Mouse (Mus musculus): ENCODE data around the gene Fam222a.

The Fam222a gene

DNA sequence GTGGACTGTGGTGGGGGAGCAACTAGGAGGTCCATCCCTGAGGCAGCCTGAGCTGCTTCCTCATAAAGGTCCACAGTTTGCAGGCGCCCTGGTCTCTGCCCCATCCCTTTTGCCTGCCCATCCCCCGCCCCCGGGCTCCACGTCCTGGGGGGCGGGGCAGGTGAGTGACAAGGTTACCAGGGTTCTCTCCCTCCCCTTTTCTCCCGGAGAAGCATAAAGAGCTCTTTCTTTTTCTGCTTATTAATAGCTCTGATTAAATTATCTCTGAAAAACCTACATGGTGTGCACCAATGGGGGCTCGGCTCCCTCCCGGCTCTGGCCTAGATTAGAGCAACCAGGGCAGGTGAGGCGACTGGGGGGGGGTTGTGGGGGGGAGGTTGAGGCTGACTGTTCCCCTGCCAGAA lies 7.3 kb upstream of the Fam222a start:
- no peak for DNase-seq

GRCm38 (mm10) chr5:114560965-114561364 lies 6.9 kb upstream of the Fam222a start:
- no peak for DNase-seq

GRCm38 (mm10) chr5:114563994-114564393 lies 3.8 kb upstream of the Fam222a start:
- no peak for DNase-seq

GRCm38 (mm10) chr5:114565305-114565704 lies 2.5 kb upstream of the Fam222a start:
- DNase-seq, result no peak

GRCm38 (mm10) chr5:114565751-114566150 lies 2.1 kb upstream of the Fam222a start:
- DNase-seq, result no peak

DNA sequence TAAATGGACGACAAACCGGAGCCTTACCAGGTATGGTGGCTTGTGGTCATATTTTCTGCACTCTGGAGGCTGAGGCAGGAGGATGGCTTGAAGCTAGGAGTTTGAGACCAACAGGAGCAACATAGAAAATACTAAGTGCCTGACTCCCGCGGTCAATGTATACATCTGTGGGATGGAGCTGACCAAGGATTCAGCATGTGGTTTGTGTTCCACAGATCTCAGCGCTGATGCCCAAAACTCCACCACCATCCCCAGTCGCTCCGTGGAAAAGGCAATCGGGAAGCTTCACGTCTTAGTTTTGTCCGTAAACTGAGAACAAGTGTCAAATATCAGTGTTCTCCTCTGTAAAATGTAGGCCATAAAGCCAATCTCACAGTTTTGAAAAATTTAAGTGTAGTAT lies 1.4 kb upstream of the Fam222a start:
- no peak for DNase-seq

DNA sequence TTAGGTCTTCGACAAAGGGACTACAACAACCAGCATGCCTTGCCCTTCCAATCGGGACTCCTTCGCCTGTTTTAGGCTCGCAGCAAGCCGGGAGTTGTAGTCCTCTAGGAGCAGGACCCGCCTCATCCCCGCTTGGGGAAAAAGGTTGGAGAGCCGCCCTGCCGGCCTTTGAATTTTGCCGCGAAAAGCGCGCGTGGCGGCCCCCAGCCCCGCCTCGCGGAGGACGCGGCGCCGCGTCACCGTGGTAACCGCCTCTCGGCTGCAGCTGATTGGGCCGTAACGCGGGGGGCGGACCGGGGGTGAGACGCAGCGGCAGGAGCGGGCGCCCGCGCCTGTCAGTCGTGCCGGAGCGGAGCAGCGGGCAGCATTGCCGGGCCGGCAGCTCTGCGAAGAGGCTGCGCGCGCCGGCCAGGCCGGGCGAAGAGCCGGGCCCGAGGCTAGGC lies 720 bp upstream of the Fam222a start:
- peak; percentile 96 for DNase-seq

DNA sequence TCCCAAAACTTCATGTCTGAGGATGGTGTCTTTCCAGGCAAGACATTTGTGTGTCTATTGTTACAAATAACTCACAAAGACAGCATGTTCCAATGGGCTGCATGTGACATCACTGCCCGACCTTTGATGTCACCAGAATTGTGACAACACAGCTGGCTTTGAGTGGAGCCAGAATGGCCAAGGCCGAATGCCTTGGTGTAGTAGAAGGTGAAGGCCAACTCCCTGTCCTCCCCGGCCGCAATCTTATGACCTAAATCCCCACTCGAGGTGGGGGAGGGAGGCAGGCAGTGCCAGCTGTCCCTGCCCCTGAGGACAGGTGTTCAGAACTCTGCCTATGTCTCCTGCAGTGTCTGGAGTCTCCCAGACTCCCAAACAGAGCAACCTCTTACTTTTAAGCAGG lies 1.0 kb downstream of the Fam222a start:
- DNase-seq, result no peak

GRCm38 (mm10) chr5:114569918-114570670 lies 2.3 kb downstream of the Fam222a start:
- DNase-seq, result peak; percentile 78

- DNase-seq, result no peak
Observed at GRCm38 (mm10) chr5:114570791-114571450, 3.1 kb downstream of the Fam222a start.

GRCm38 (mm10) chr5:114571451-114572030 lies 3.7 kb downstream of the Fam222a start:
- DNase-seq, result peak; percentile 46

GRCm38 (mm10) chr5:114572997-114573396 lies 5.2 kb downstream of the Fam222a start:
- DNase-seq, result no peak

- DNase-seq, result no peak
Observed at GRCm38 (mm10) chr5:114573920-114574628, 6.3 kb downstream of the Fam222a start.

GRCm38 (mm10) chr5:114575010-114575409 lies 7.2 kb downstream of the Fam222a start:
- no peak for DNase-seq

GRCm38 (mm10) chr5:114575530-114575929 lies 7.7 kb downstream of the Fam222a start:
- no peak for DNase-seq

DNA sequence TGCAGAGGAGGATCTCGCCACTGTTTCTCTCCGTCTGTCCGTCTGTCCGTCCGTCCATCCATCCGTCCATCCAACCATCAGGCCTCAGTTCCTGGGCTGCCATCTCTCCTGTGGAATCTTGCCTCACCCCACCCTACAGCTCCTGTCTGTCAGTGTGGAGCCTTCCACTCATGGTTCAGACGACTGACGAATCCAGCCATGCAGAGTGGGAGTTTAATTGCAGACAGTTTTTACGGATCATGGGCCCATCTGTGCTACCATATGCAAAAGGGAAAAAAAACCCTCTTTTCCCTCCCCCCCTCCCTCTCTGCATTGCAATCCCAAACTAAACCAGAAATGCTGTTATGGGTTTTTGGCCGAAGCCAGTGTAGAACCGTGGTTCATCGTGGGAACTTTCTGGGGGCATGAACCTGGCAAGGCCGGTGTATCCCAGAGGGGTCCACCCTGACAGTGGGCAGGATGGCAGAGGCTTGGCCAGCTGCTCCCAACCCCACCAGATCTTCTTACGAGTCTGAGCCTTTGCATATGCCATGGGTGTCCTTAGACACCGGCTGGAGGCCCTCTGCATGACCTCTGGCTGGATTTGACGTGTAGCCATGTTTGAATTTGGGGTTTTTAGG lies 8.3 kb downstream of the Fam222a start:
- DNase-seq, result no peak

- DNase-seq, result no peak
Observed at GRCm38 (mm10) chr5:114578361-114578760, 10.5 kb downstream of the Fam222a start.

DNA sequence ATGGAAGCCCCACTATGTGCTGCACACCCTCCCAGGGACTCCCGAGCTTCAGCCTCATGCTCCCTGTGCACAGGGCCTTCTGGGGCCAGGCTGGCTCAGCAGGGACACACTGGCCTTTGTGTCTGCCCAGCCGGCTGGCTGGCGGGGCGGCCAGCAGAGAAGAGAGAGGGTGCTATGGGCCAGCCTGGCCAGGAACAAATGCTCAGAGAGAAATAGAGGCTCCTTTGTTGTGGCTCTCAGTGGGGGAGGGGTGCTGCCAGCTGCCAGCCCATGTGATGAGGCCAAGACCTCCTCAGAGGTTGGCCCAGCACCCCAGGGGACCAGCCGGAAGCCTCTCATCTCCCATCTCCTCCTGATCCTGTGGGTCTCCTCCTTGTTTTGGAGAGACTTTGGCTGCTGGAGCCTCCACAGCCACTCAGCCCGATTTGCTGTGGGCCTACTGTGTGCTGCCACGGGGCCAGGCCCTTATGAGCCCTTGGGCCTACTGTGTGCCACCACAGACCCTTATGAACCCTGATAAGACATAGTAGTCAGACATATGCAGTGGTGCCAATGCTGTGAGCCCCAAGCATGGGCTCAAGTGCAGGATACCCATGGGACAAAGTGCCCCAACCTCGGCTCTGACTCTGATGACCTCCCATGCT lies 12.0 kb downstream of the Fam222a start:
- DNase-seq, result peak; percentile 39

DNA sequence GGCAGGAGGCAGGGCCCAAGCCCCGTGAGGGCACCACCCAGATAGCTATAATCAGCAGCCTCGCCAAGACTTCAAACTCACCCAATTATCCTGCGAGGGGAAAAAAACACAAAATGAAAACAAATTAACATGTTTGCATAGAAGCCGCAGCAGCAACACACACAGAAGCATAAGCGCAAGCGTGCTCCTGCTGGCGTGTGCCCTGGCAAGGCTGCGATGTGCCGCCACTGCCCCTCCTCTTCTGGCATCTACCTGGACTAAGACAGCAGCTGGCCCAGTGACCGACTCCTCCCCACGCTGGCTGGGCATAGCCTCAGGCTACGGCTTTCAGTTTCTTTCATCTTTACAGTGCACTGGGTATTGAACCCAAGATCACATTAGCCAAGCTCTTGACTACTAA lies 13.7 kb downstream of the Fam222a start:
- DNase-seq, result no peak

DNA sequence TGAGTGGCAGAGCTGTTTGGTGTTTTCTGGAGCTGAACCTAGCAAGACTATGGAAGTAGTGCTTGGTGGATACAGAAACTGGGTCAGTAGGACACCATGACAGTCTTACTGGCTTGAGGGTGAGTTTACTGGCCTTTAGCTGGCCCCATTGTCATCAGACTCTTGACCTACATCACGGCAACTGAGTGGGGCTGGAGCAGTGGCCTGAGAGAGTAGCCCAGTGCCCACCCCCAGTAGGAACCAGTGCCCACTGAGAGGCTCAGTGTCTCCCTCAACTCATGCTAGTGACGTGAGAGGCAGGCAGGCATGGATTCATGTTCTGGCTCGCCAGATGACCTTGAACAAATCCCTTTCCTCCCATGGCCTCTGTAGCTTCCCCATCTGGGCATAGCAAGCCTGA lies 15.2 kb downstream of the Fam222a start:
- no peak for DNase-seq

- DNase-seq, result no peak
Observed at GRCm38 (mm10) chr5:114583490-114584175, 15.8 kb downstream of the Fam222a start.

Measured in right cerebral cortex, postnatal 4 days (tissue).